Mouse (Mus musculus) ES-Bruce4 (cell line): ENCODE measurements at regions not wholly inside any gene's neighbourhood (a gene's known extent, or its start where the extent isn't known, plus 50 kb on each side); places are given as distances from the start of the nearest gene placed in this dataset.

ENCODE experiments used
- CTCF ChIP-seq: IDR thresholded peaks from one replicate; pipeline ENCODE4 v1.8.1; 2011; ENCODE audit warnings: low read depth, low read length
- EP300 ChIP-seq: IDR thresholded peaks from 2 replicates; pipeline ENCODE4 v1.6.1; 2011; ENCODE audit warnings: low read depth, low read length; ENCODE audit not compliant: insufficient read depth
- POLR2A ChIP-seq: IDR thresholded peaks from one replicate; pipeline ENCODE4 v1.8.1; 2011; ENCODE audit warnings: low read length; ENCODE audit not compliant: insufficient read depth

- TF ChIP-seq CTCF (no peak), POLR2A (no peak), EP300 (no peak)
Observed at GRCm38 (mm10) chr4:55838568-55838967, 306.3 kb upstream of the Klf4 start.
